34 mouse cellular contexts compared by ENCODE assay signal in genomic region chr11:54710512-54711293, GRCm38 (mm10).
DNase-seq lines count a peak whose midpoint lies in the region; ATAC-seq lines count a peak whose summit lies in the region.
"Had no signal": no experiment of that assay in that cellular context is flagged by ENCODE, and none has a peak within 500 bp of the region (broad histone marks: within the 10 kb centered on the region; RNA-seq: fewer than 3 reads in every experiment).

No protein-coding gene starts in this region.

- H3K4me2 ChIP-seq in heart, embryonic 13.5 days = no peak overlapping the region
- H3K4me2 ChIP-seq: embryonic facial prominence, embryonic 15.5 days; forebrain, embryonic 13.5 days; heart, embryonic 15.5 days; hindbrain, embryonic 13.5 days; midbrain, embryonic 13.5 days; neural tube, embryonic 15.5 days had no signal

- DNase-seq in heart, adult 11 months = no peak
- DNase-seq in CD4-positive, CD25-positive, alpha-beta regulatory T cell, adult 2 months (ENCODE audit: low read depth, low spot score) = peak; percentile 30
- peak; percentile 37 for DNase-seq in NIH3T3 (ENCODE audit: low read depth)
- DNase-seq in spleen, postnatal 10 days (ENCODE audit: low spot score in 2 of 2) = no peak
- no peak for DNase-seq in urinary bladder, postnatal 10 days (ENCODE audit: low spot score)
- DNase-seq: adrenal gland, adult 2 months; adrenal gland, postnatal 36 days; cerebellum, adult 18-20 months; cerebellum, postnatal 10 days; gastrocnemius, postnatal 10 days; heart, postnatal 4 days; kidney, adult 9 months; kidney, postnatal 10 days; layer of hippocampus, adult 9-11 months; liver; lung, adult 2 months; lung, postnatal 14 days; right cerebral cortex, postnatal 25 days; spleen, adult 18-20 months; thymus, adult 2 months; thymus, postnatal 36 days had no signal

- ATAC-seq in heart, embryonic 13.5 days (ENCODE audit: extremely low read depth, insufficient number of reproducible peaks, low FRiP score, low TSS enrichment) = no peak
- peak; percentile 67 for ATAC-seq in megakaryocyte, adult 5-6 weeks (ENCODE audit: poor library complexity, severe bottlenecking)
- ATAC-seq in granulocyte monocyte progenitor cell, adult 5-6 weeks (replicated peaks; ENCODE audit: poor library complexity, severe bottlenecking) = no peak
- ATAC-seq: forebrain, embryonic 13.5 days; intestine, embryonic 16.5 days; midbrain, embryonic 13.5 days had no signal

- peaks cover 11% of the 10 kb centered on the region for H3K4me1 ChIP-seq in heart, embryonic 13.5 days
- H3K4me1 ChIP-seq: embryonic facial prominence, embryonic 15.5 days; hindbrain, embryonic 13.5 days; midbrain, embryonic 13.5 days; neural tube, embryonic 15.5 days had no signal

- H3K9ac ChIP-seq in heart, embryonic 13.5 days = no peak overlapping the region
- H3K9ac ChIP-seq: embryonic facial prominence, embryonic 15.5 days; forebrain, embryonic 13.5 days; heart, embryonic 15.5 days; hindbrain, embryonic 13.5 days; liver, embryonic 14.5 days; midbrain, embryonic 13.5 days; neural tube, embryonic 15.5 days had no signal

- H3K27me3 ChIP-seq in heart, embryonic 13.5 days (replicated peaks) = no peaks in the 10 kb centered on the region
- H3K27me3 ChIP-seq: embryonic facial prominence, embryonic 15.5 days; forebrain, embryonic 13.5 days; heart, embryonic 15.5 days; hindbrain, embryonic 13.5 days; midbrain, embryonic 13.5 days; neural tube, embryonic 15.5 days had no signal

- 84% methylated on average over 4 of the region's 4 CpGs for WGBS in heart, embryonic 13.5 days

- peaks cover 6% of the 10 kb centered on the region; the same call in 1 of the 2 replicates for H3K9me3 ChIP-seq in heart, embryonic 13.5 days
- H3K9me3 ChIP-seq: embryonic facial prominence, embryonic 10.5 days; embryonic facial prominence, embryonic 15.5 days; forebrain, embryonic 13.5 days; heart, embryonic 15.5 days; hindbrain, embryonic 13.5 days; midbrain, embryonic 13.5 days; neural tube, embryonic 15.5 days had no signal

- H3K4me3 ChIP-seq in heart, embryonic 13.5 days = no peak overlapping the region
- H3K4me3 ChIP-seq: embryonic facial prominence, embryonic 10.5 days; embryonic facial prominence, embryonic 15.5 days; forebrain, embryonic 13.5 days; heart, embryonic 15.5 days; hindbrain, embryonic 13.5 days; midbrain, embryonic 13.5 days; neural tube, embryonic 15.5 days had no signal

- peaks cover 17% of the 10 kb centered on the region for H3K36me3 ChIP-seq in heart, embryonic 13.5 days

- peak overlapping the region; percentile 24; the same call in 1 of the 2 replicates for H3K27ac ChIP-seq in heart, embryonic 13.5 days (replicated peaks)
- H3K27ac ChIP-seq: embryonic facial prominence, embryonic 10.5 days; embryonic facial prominence, embryonic 15.5 days; forebrain, embryonic 13.5 days; heart, embryonic 15.5 days; hindbrain, embryonic 13.5 days; liver, embryonic 14.5 days; midbrain, embryonic 13.5 days; neural tube, embryonic 15.5 days; stomach, postnatal 0 days had no signal

Comparison
In these comparisons a context has a peak if more than half of its experiments do, and no peak if none do; other contexts are left out.
1. DNase-seq: peak in CD4-positive, CD25-positive, alpha-beta regulatory T cell, adult 2 months (single experiment) and NIH3T3 (single experiment); none in heart, adult 11 months (single experiment), spleen, postnatal 10 days (0 of 2) and urinary bladder, postnatal 10 days (single experiment).